Mouse (Mus musculus) right cerebral cortex, postnatal 25 days (tissue): ENCODE results near the gene Nup188.

Source experiments
- DNase-seq: peaks from one replicate; pipeline ENCODE4 v3.0.0; 2022

Nup188 gene

GRCm38 (mm10) chr2:30287027-30287373, 803 bp downstream of the Nup188 start:
- no peak for DNase-seq

- DNase-seq, result no peak
Observed at GRCm38 (mm10) chr2:30299525-30299924, 13.3 kb downstream of the Nup188 start.

- no peak for DNase-seq
Observed at GRCm38 (mm10) chr2:30299966-30300365, 13.8 kb downstream of the Nup188 start.

- no peak for DNase-seq
Observed at GRCm38 (mm10) chr2:30306087-30306486, 19.9 kb downstream of the Nup188 start.

GRCm38 (mm10) chr2:30309351-30309750, 23.2 kb downstream of the Nup188 start:
- no peak for DNase-seq

- no peak for DNase-seq
Observed at GRCm38 (mm10) chr2:30311481-30311880, 25.3 kb downstream of the Nup188 start.

GRCm38 (mm10) chr2:30316136-30316535, 29.9 kb downstream of the Nup188 start:
- DNase-seq, result no peak

- no peak for DNase-seq
Observed at GRCm38 (mm10) chr2:30316955-30317354, 30.8 kb downstream of the Nup188 start.

GRCm38 (mm10) chr2:30319260-30319659, 33.1 kb downstream of the Nup188 start:
- no peak for DNase-seq

- DNase-seq, result no peak
Observed at GRCm38 (mm10) chr2:30323111-30323510, 36.9 kb downstream of the Nup188 start.

GRCm38 (mm10) chr2:30325296-30325695, 39.1 kb downstream of the Nup188 start:
- no peak for DNase-seq

GRCm38 (mm10) chr2:30327276-30327675, 41.1 kb downstream of the Nup188 start:
- DNase-seq, result no peak

GRCm38 (mm10) chr2:30328791-30329190, 42.6 kb downstream of the Nup188 start:
- DNase-seq, result no peak

- DNase-seq, result no peak
Observed at GRCm38 (mm10) chr2:30335324-30335723, 49.1 kb downstream of the Nup188 start.

GRCm38 (mm10) chr2:30336174-30336915, 50.1 kb downstream of the Nup188 start:
- DNase-seq, result no peak

- DNase-seq, result no peak
Observed at GRCm38 (mm10) chr2:30337179-30337578, 51.0 kb downstream of the Nup188 start.

- DNase-seq, result no peak
Observed at GRCm38 (mm10) chr2:30342061-30342460, 55.9 kb downstream of the Nup188 start.

- no peak for DNase-seq
Observed at GRCm38 (mm10) chr2:30342544-30342943, 56.3 kb downstream of the Nup188 start.

- no peak for DNase-seq
Observed at GRCm38 (mm10) chr2:30343601-30344137, 57.5 kb downstream of the Nup188 start.

- DNase-seq, result no peak
Observed at GRCm38 (mm10) chr2:30345971-30346676, 59.9 kb downstream of the Nup188 start.

- DNase-seq, result no peak
Observed at GRCm38 (mm10) chr2:30349196-30349595, 63.0 kb downstream of the Nup188 start.

- DNase-seq, result no peak
Observed at GRCm38 (mm10) chr2:30351149-30351548, 65.0 kb downstream of the Nup188 start.

- DNase-seq, result no peak
Observed at GRCm38 (mm10) chr2:30355861-30356260, 69.7 kb downstream of the Nup188 start.

GRCm38 (mm10) chr2:30356266-30356665, 70.1 kb downstream of the Nup188 start:
- DNase-seq, result no peak
